Mouse (Mus musculus) heart, embryonic 14.5 days (tissue): ENCODE measurements at regions not wholly inside any gene's neighbourhood (a gene's known extent, or its start where the extent isn't known, plus 50 kb on each side); places are given as distances from the start of the nearest gene placed in this dataset.

Experiments
- ATAC-seq: fragments of 200-750 bp; cut with Nextera tagmentation; 2 replicates; pipeline ENCODE4 v1.8.0; 2017; ENCODE audit warnings: low read depth, moderate TSS enrichment; ENCODE audit not compliant: insufficient number of reproducible peaks, insufficient read depth, low FRiP score
- H3K27ac ChIP-seq, 2 experiments: fragments of 200-500 bp in 1 of 2; fragments of 300-500 bp in 1 of 2; sonication (generic) in 1 of 2; replicated peaks in 1 of 2; 2 replicates each; pipeline ENCODE4 v1.5.1; 2012 to 2014; ENCODE audit warnings: low read depth in 2 of 2, low read length in 2 of 2, control low read depth in 1 of 2, mild to moderate bottlenecking in 1 of 2, mixed read lengths in 1 of 2; ENCODE audit not compliant: control insufficient read depth in 1 of 2, insufficient read depth in 1 of 2
- H3K27me3 ChIP-seq: fragments of 300-500 bp; sonication (generic); 2 replicates; pipeline ENCODE4 v1.6.1; 2014; ENCODE audit warnings: mild to moderate bottlenecking, low read length, control low read depth; ENCODE audit not compliant: control insufficient read depth, insufficient read depth
- H3K36me3 ChIP-seq: fragments of 300-500 bp; sonication (generic); 2 replicates; pipeline ENCODE4 v1.6.1; 2014; ENCODE audit warnings: mild to moderate bottlenecking, control low read depth, low read length, mixed read lengths; ENCODE audit not compliant: control insufficient read depth, insufficient read depth
- H3K4me1 ChIP-seq, 2 experiments: fragments of 200-500 bp in 1 of 2; fragments of 300-500 bp in 1 of 2; sonication (generic) in 1 of 2; 2 replicates each; pipeline ENCODE4 v1.6.1; 2012 to 2014; ENCODE audit warnings: low read length in 2 of 2, control low read depth in 1 of 2, mixed read lengths in 1 of 2; ENCODE audit not compliant: control insufficient read depth in 2 of 2, insufficient read depth in 2 of 2
- H3K4me2 ChIP-seq: fragments of 300-500 bp; sonication (generic); 2 replicates; pipeline ENCODE4 v1.6.1; 2014; ENCODE audit warnings: mild to moderate bottlenecking, low read length
- H3K4me3 ChIP-seq, 2 experiments: fragments of 200-500 bp in 1 of 2; fragments of 300-500 bp in 1 of 2; sonication (generic) in 1 of 2; 2 replicates each; pipeline ENCODE4 v1.5.1; 2012 to 2014; ENCODE audit warnings: low read length in 2 of 2, mild to moderate bottlenecking in 2 of 2, control low read depth in 1 of 2, low read depth in 1 of 2, moderate library complexity in 1 of 2; ENCODE audit not compliant: control insufficient read depth in 1 of 2, insufficient read depth in 1 of 2
- H3K9ac ChIP-seq: fragments of 300-500 bp; sonication (generic); 2 replicates; pipeline ENCODE4 v1.6.1; 2014; ENCODE audit warnings: mild to moderate bottlenecking, low read length
- H3K9me3 ChIP-seq: fragments of 300-500 bp; sonication (generic); 2 replicates; pipeline ENCODE4 v1.6.1; 2016; ENCODE audit warnings: low read length, control low read depth; ENCODE audit not compliant: control insufficient read depth
- WGBS: fragments of 180-500 bp; shearing (Covaris S2); extraction: QIAGEN DNeasy Blood & Tissue Kit; methylation state at CpG from one replicate; pipeline ENCODE4 v1.1.7; 2014; 5-methylcytosine and 5-hydroxymethylcytosine counted together

- ATAC-seq, result no peak
- Histone ChIP-seq H3K36me3 (no peaks in the 10 kb centered on the region), H3K9ac (no peak overlapping the region), H3K4me3 (no peak overlapping the region), H3K27me3 (no peaks in the 10 kb centered on the region), H3K4me1 (peaks cover 0 to 5% of the 10 kb centered on the region in 2 experiments; a peak in 1 of 4 replicates), H3K9me3 (no peaks in the 10 kb centered on the region), H3K27ac (no peak overlapping the region), H3K4me2 (no peak overlapping the region)
- 70% methylated on average over 2 of the region's 2 CpGs for WGBS
Measured at GRCm38 (mm10) chr15:11630654-11631053, 231.2 kb upstream of the Tars start.

- 59% methylated on average over 9 of the region's 9 CpGs for WGBS
- Histone ChIP-seq H3K4me3 (no peak overlapping the region), H3K9ac (no peak overlapping the region), H3K27me3 (no peaks in the 10 kb centered on the region), H3K9me3 (no peaks in the 10 kb centered on the region), H3K36me3 (no peaks in the 10 kb centered on the region), H3K4me1 (peaks cover 0 to 5% of the 10 kb centered on the region in 2 experiments; a peak in 1 of 4 replicates), H3K27ac (no peak overlapping the region), H3K4me2 (peak overlapping the region; percentile 31; the same call in 1 of the 2 replicates)
- no peak for ATAC-seq
Measured at GRCm38 (mm10) chr15:11626433-11626832, 227.0 kb upstream of the Tars start.

- Histone ChIP-seq H3K9me3 (no peaks in the 10 kb centered on the region), H3K27me3 (no peaks in the 10 kb centered on the region), H3K4me3 (no peak overlapping the region), H3K27ac (no peak overlapping the region), H3K4me2 (no peak overlapping the region), H3K9ac (no peak overlapping the region), H3K4me1 (no peaks in the 10 kb centered on the region), H3K36me3 (no peaks in the 10 kb centered on the region)
- 35% methylated on average over 3 of the region's 3 CpGs for WGBS
- ATAC-seq, result no peak
Measured at GRCm38 (mm10) chr15:11612416-11612815, 213.0 kb upstream of the Tars start.

- no peaks in the 10 kb centered on the region for H3K9me3 ChIP-seq
- WGBS, result 78% methylated on average over 3 of the region's 3 CpGs
- no peak for ATAC-seq
- H3K4me2 ChIP-seq, result no peak overlapping the region
- H3K9ac ChIP-seq, result no peak overlapping the region
- no peak overlapping the region for H3K27ac ChIP-seq
- no peaks in the 10 kb centered on the region for H3K36me3 ChIP-seq
- no peaks in the 10 kb centered on the region for H3K27me3 ChIP-seq
- no peaks in the 10 kb centered on the region for H3K4me1 ChIP-seq
- H3K4me3 ChIP-seq, result no peak overlapping the region
Measured at GRCm38 (mm10) chr15:11610043-11610670, 210.7 kb upstream of the Tars start.

- Histone ChIP-seq H3K36me3 (no peaks in the 10 kb centered on the region), H3K4me1 (no peaks in the 10 kb centered on the region), H3K27ac (no peak overlapping the region), H3K4me2 (no peak overlapping the region), H3K4me3 (no peak overlapping the region), H3K9me3 (no peaks in the 10 kb centered on the region), H3K9ac (no peak overlapping the region), H3K27me3 (no peaks in the 10 kb centered on the region)
- ATAC-seq, result no peak
Measured at GRCm38 (mm10) chr15:11607489-11607888, 208.0 kb upstream of the Tars start.

GRCm38 (mm10) chr15:11605677-11606076 lies 206.2 kb upstream of the Tars start:
- Histone ChIP-seq H3K9me3 (no peaks in the 10 kb centered on the region), H3K27ac (no peak overlapping the region), H3K4me3 (no peak overlapping the region), H3K4me1 (no peaks in the 10 kb centered on the region), H3K27me3 (no peaks in the 10 kb centered on the region), H3K36me3 (no peaks in the 10 kb centered on the region), H3K9ac (no peak overlapping the region), H3K4me2 (no peak overlapping the region)
- WGBS, result 90% methylated on average over 4 of the region's 4 CpGs
- no peak for ATAC-seq

GRCm38 (mm10) chr15:11597021-11597420 lies 197.6 kb upstream of the Tars start:
- H3K27me3 ChIP-seq, result no peaks in the 10 kb centered on the region
- H3K36me3 ChIP-seq, result no peaks in the 10 kb centered on the region
- H3K9me3 ChIP-seq, result no peaks in the 10 kb centered on the region
- H3K9ac ChIP-seq, result no peak overlapping the region
- H3K4me3 ChIP-seq, result no peak overlapping the region
- H3K4me2 ChIP-seq, result no peak overlapping the region
- no peak overlapping the region for H3K27ac ChIP-seq
- WGBS, result 81% methylated on average over 6 of the region's 6 CpGs
- H3K4me1 ChIP-seq, result no peaks in the 10 kb centered on the region
- ATAC-seq, result no peak

- ATAC-seq, result no peak
- no peak overlapping the region for H3K4me3 ChIP-seq
- no peaks in the 10 kb centered on the region for H3K36me3 ChIP-seq
- H3K4me2 ChIP-seq, result 0 out of 2 replicates have a peak overlapping the region, but pooled peaks have one; percentile 23
- 0 out of 4 replicates have a peak, but pooled peaks cover 0 to 3% of the 10 kb centered on the region in 2 experiments for H3K4me1 ChIP-seq
- H3K9me3 ChIP-seq, result no peaks in the 10 kb centered on the region
- H3K9ac ChIP-seq, result no peak overlapping the region
- H3K27ac ChIP-seq, result peak overlapping the region in 1 of 2 experiments; percentile 44; a peak in 2 of 4 replicates
- 31% methylated on average over 9 of the region's 9 CpGs for WGBS
- H3K27me3 ChIP-seq, result no peaks in the 10 kb centered on the region
Measured at GRCm38 (mm10) chr15:11590542-11591116, 191.2 kb upstream of the Tars start.
